Mouse (Mus musculus): ENCODE results near the gene Rhox3c.
"Not testable (repeated sequence)": the region's sequence is repeated elsewhere in the genome, so short reads cannot be mapped to it uniquely, and the experiment has no call there.

The Rhox3c gene

GRCm38 (mm10) chrX:37458285-37458684 lies at the start of gene Rhox3c:
Rhox3c (plus strand) TSS chrX:37458585.
- DNase-seq (ENCODE audit: low read depth, low spot score), result not testable (repeated sequence)

GRCm38 (mm10) chrX:37411767-37412166 lies 46.6 kb upstream of the Rhox3c start, which contains the start of gene Rhox2b:
Rhox2b (plus strand) TSS chrX:37412067.
- not testable (repeated sequence) for DNase-seq (ENCODE audit: low read depth, low spot score)

GRCm38 (mm10) chrX:37432194-37432593 lies 26.2 kb upstream of the Rhox3c start, which contains the start of gene Rhox4b:
Rhox4b (plus strand) TSS chrX:37432494.
- DNase-seq (ENCODE audit: low read depth, low spot score), result not testable (repeated sequence)

- DNase-seq (ENCODE audit: low read depth, low spot score), result not testable (repeated sequence)
Observed at GRCm38 (mm10) chrX:37453380-37453779, 5.0 kb upstream of the Rhox3c start, which contains the start of gene Rhox2c. Rhox2c (plus strand) TSS chrX:37453680.

GRCm38 (mm10) chrX:37480037-37480436 lies 21.7 kb downstream of the Rhox3c start, which contains the start of gene Rhox4c:
Rhox4c (plus strand) TSS chrX:37480337.
- DNase-seq (ENCODE audit: low read depth, low spot score), result not testable (repeated sequence)

- DNase-seq (ENCODE audit: low read depth, low spot score), result not testable (repeated sequence)
Observed at GRCm38 (mm10) chrX:37514059-37514458, 55.7 kb downstream of the Rhox3c start, which contains the start of gene Rhox4d. Rhox4d (plus strand) TSS chrX:37514359.
